In the genomic region with DNA sequence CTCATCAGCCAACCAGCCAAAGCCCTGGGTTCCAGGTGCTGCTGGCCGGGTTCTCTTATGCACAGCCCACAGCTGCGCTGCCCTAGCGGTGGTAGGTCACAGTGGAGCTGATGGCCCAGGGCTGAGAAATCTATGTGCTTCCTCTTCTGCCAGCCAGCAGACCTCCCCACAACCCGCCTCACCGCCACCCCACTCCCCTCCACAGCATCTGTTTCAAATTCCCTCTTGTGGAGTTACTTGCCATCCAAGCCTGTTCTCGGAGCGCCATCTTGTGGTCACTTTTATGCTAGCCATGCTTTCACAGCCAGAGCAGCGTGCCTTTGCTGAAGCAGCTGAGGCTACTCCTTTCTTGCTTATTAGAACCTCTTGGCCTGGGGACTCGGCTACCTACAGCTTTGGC, we compare ENCODE assay signal across 8 mouse cellular contexts. TPM values are rescaled to one million over a fixed set of nuclear protein-coding genes. Genes with fewer than 3 reads are reported as not detected.
DNase-seq lines count a peak whose midpoint lies in the region; ATAC-seq lines count a peak whose summit lies in the region.

No protein-coding gene starts in this region.

- H3K27ac ChIP-seq in hindbrain, embryonic 15.5 days (replicated peaks): no peak overlapping the region

- H3K9me3 ChIP-seq in hindbrain, embryonic 15.5 days: no peaks in the 10 kb centered on the region

- H3K36me3 ChIP-seq in hindbrain, embryonic 15.5 days: peaks cover 13% of the 10 kb centered on the region; the same call in 1 of the 2 replicates

- no peak overlapping the region for H3K4me2 ChIP-seq in hindbrain, embryonic 15.5 days

- peak; percentile 72 for ATAC-seq in hindbrain, embryonic 15.5 days (ENCODE audit: low FRiP score, low read depth)

- peak; percentile 93 for DNase-seq in R1 (ENCODE audit: low read depth, low spot score)
- peak; percentile 89 to 93 for DNase-seq in cerebellum, postnatal 25 days
- DNase-seq in frontal cortex, postnatal 36 days (ENCODE audit: low spot score in 2 of 2): peak; percentile 90 to 94
- DNase-seq in layer of hippocampus, postnatal 36 days: peak; percentile 89 to 90
- DNase-seq in lung, postnatal 25 days (ENCODE audit: low spot score): peak; percentile 90
- peak; percentile 95 for DNase-seq in retina, postnatal 1 day
- DNase-seq in thymus, postnatal 4 days: peak; percentile 93

- no peaks in the 10 kb centered on the region for H3K27me3 ChIP-seq in hindbrain, embryonic 15.5 days

- 6% methylated on average over 9 of the region's 9 CpGs for WGBS in hindbrain, embryonic 15.5 days

- H3K9ac ChIP-seq in hindbrain, embryonic 15.5 days: no peak overlapping the region

- peaks cover 28% of the 10 kb centered on the region for H3K4me1 ChIP-seq in hindbrain, embryonic 15.5 days (replicated peaks)

- H3K4me3 ChIP-seq in hindbrain, embryonic 15.5 days: no peak overlapping the region

RNA-seq across cellular contexts. Expression of a gene that starts 15.7 kb away (rescaled TPM):
- 13.5 and 14.3 TPM in 2 replicates for polyA plus RNA-seq in hindbrain, embryonic 15.5 days (2015; fragmentation: Nextera tagmentation; extraction: Ambion mirVana)
- 10 to 100 TPM; 19.7 to 31.9 TPM for total RNA-seq in layer of hippocampus, postnatal 36 days (2021)

RNA-seq across cellular contexts. Expression of a gene that starts 46.8 kb away (rescaled TPM):
- polyA plus RNA-seq in hindbrain, embryonic 15.5 days (2015; fragmentation: Nextera tagmentation; extraction: Ambion mirVana): 6.1 and 6.6 TPM in 2 replicates
- total RNA-seq in layer of hippocampus, postnatal 36 days (2021): 10 to 100 TPM; 47.9 to 52.2 TPM
